13 mouse cellular contexts compared by ENCODE assay signal in genomic region chr5:21141626-21142025, GRCm38 (mm10). TPM values are rescaled to one million over a fixed set of nuclear protein-coding genes. Genes with fewer than 3 reads are reported as not detected.
DNase-seq lines count a peak whose midpoint lies in the region; ATAC-seq lines count a peak whose summit lies in the region.
"Had no signal": no experiment of that assay in that cellular context is flagged by ENCODE, and none has a peak within 500 bp of the region (broad histone marks: within the 10 kb centered on the region; RNA-seq: fewer than 3 reads in every experiment).

No protein-coding gene starts in this region.

- no peak overlapping the region for H3K4me3 ChIP-seq in heart, embryonic 13.5 days
- H3K4me3 ChIP-seq in midbrain, embryonic 11.5 days (ENCODE audit: low read depth, low read length) = no peak overlapping the region
- H3K4me3 ChIP-seq in midbrain, embryonic 16.5 days (ENCODE audit: low read depth, low read length) = no peak overlapping the region
- no peak overlapping the region for H3K4me3 ChIP-seq in liver, embryonic 13.5 days (replicated peaks)
- H3K4me3 ChIP-seq: embryonic facial prominence, embryonic 15.5 days; forebrain, embryonic 10.5 days had no signal

- H3K27me3 ChIP-seq in heart, embryonic 13.5 days (replicated peaks) = no peaks in the 10 kb centered on the region
- H3K27me3 ChIP-seq in midbrain, embryonic 11.5 days (ENCODE audit: control insufficient read depth, insufficient read depth, low read length) = no peaks in the 10 kb centered on the region
- H3K27me3 ChIP-seq in midbrain, embryonic 16.5 days (ENCODE audit: control insufficient read depth, insufficient read depth, low read depth, low read length) = no peaks in the 10 kb centered on the region
- no peaks in the 10 kb centered on the region for H3K27me3 ChIP-seq in liver, embryonic 13.5 days
- H3K27me3 ChIP-seq: embryonic facial prominence, embryonic 15.5 days had no signal

- no peaks in the 10 kb centered on the region for H3K9me3 ChIP-seq in heart, embryonic 13.5 days
- no peaks in the 10 kb centered on the region for H3K9me3 ChIP-seq in midbrain, embryonic 11.5 days (ENCODE audit: control insufficient read depth, low read length)
- no peaks in the 10 kb centered on the region for H3K9me3 ChIP-seq in midbrain, embryonic 16.5 days (replicated peaks; ENCODE audit: control insufficient read depth, low read length, poor library complexity, severe bottlenecking)
- no peaks in the 10 kb centered on the region for H3K9me3 ChIP-seq in liver, embryonic 13.5 days (replicated peaks)
- H3K9me3 ChIP-seq: embryonic facial prominence, embryonic 15.5 days; forebrain, embryonic 10.5 days had no signal

- no peak for ATAC-seq in heart, embryonic 13.5 days (ENCODE audit: extremely low read depth, insufficient number of reproducible peaks, low FRiP score, low TSS enrichment)
- ATAC-seq in midbrain, embryonic 11.5 days (ENCODE audit: low FRiP score) = no peak
- ATAC-seq in midbrain, embryonic 16.5 days = no peak
- peak; percentile 72 for ATAC-seq in liver, embryonic 13.5 days (ENCODE audit: low read depth)

- peak overlapping the region; percentile 30 for H3K4me2 ChIP-seq in heart, embryonic 13.5 days
- H3K4me2 ChIP-seq in midbrain, embryonic 11.5 days = no peak overlapping the region
- no peak overlapping the region for H3K4me2 ChIP-seq in midbrain, embryonic 16.5 days (ENCODE audit: low read length)
- H3K4me2 ChIP-seq in liver, embryonic 13.5 days = 0 out of 2 replicates have a peak overlapping the region, but pooled peaks have one; percentile 19
- H3K4me2 ChIP-seq: embryonic facial prominence, embryonic 15.5 days had no signal

- intact Hi-C loops in heart, postnatal 25 days (cut with DNase I) = loop anchor here (5.0 to 10.0 kb wide), 2 partner anchors 129 to 227 kb away; no protein-coding TSS in a partner anchor

- H3K36me3 ChIP-seq in heart, embryonic 13.5 days = no peaks in the 10 kb centered on the region
- H3K36me3 ChIP-seq in midbrain, embryonic 11.5 days (ENCODE audit: control insufficient read depth, insufficient read depth, low read length) = no peaks in the 10 kb centered on the region
- H3K36me3 ChIP-seq in midbrain, embryonic 16.5 days (ENCODE audit: control insufficient read depth, insufficient read depth, low read length) = no peaks in the 10 kb centered on the region
- H3K36me3 ChIP-seq in liver, embryonic 13.5 days = no peaks in the 10 kb centered on the region
- H3K36me3 ChIP-seq: embryonic facial prominence, embryonic 15.5 days; forebrain, embryonic 10.5 days had no signal

- 20% methylated on average over 5 of the region's 5 CpGs for WGBS in heart, embryonic 13.5 days
- WGBS in midbrain, embryonic 11.5 days = 54% methylated on average over 5 of the region's 5 CpGs
- 56% methylated on average over 5 of the region's 5 CpGs for WGBS in midbrain, embryonic 16.5 days
- WGBS in liver, embryonic 13.5 days (ENCODE audit: insufficient replicate concordance) = 34% methylated on average over 5 of the region's 5 CpGs

- DNase-seq in heart, postnatal 25 days (ENCODE audit: low spot score) = no peak
- DNase-seq in midbrain, embryonic 11.5 days (ENCODE audit: low spot score, missing footprints) = peak; percentile 68
- peak; percentile 24 for DNase-seq in liver, embryonic 13.5 days
- DNase-seq in thymus, postnatal 36 days = no peak
- no peak for DNase-seq in ovary, adult 18-20 months (ENCODE audit: low spot score)
- DNase-seq: cerebellum, adult 2 months; cerebellum, postnatal 36 days; kidney, adult 11 months had no signal

- peak overlapping the region; percentile 47; the same call in 1 of the 2 replicates for H3K9ac ChIP-seq in heart, embryonic 13.5 days
- no peak overlapping the region for H3K9ac ChIP-seq in midbrain, embryonic 11.5 days (ENCODE audit: low read length)
- H3K9ac ChIP-seq in midbrain, embryonic 16.5 days (ENCODE audit: low read depth, low read length) = no peak overlapping the region
- H3K9ac ChIP-seq in liver, embryonic 13.5 days = no peak overlapping the region
- H3K9ac ChIP-seq: embryonic facial prominence, embryonic 15.5 days had no signal

- peaks cover 36% of the 10 kb centered on the region for H3K4me1 ChIP-seq in heart, embryonic 13.5 days
- no peaks in the 10 kb centered on the region for H3K4me1 ChIP-seq in midbrain, embryonic 11.5 days (ENCODE audit: control insufficient read depth, insufficient read depth, low read length)
- H3K4me1 ChIP-seq in midbrain, embryonic 16.5 days (ENCODE audit: control insufficient read depth, insufficient read depth, low read length) = no peaks in the 10 kb centered on the region
- H3K4me1 ChIP-seq in liver, embryonic 13.5 days (replicated peaks) = peaks cover 11% of the 10 kb centered on the region

- peak overlapping the region; percentile 66 for H3K27ac ChIP-seq in heart, embryonic 13.5 days (replicated peaks)
- no peak overlapping the region for H3K27ac ChIP-seq in midbrain, embryonic 11.5 days (ENCODE audit: low read depth, low read length)
- H3K27ac ChIP-seq in midbrain, embryonic 16.5 days (ENCODE audit: low read length) = no peak overlapping the region
- H3K27ac ChIP-seq in liver, embryonic 13.5 days = peak overlapping the region; percentile 58
- H3K27ac ChIP-seq: embryonic facial prominence, embryonic 15.5 days; forebrain, embryonic 10.5 days; hindbrain, postnatal 0 days had no signal

RNA-seq across cellular contexts. Expression of gene Gsap, which starts 44.4 kb away (rescaled TPM):
- polyA plus RNA-seq in heart, embryonic 13.5 days (2015; fragmentation: Nextera tagmentation; extraction: Ambion mirVana) = 0.55 and 1.3 TPM in 2 replicates
- 1 to 10 TPM; 3.9 to 4.3 TPM for total RNA-seq in heart, postnatal 25 days (2021)
- polyA plus RNA-seq in midbrain, embryonic 11.5 days (2014; fragmentation: Nextera tagmentation; extraction: Ambion mirVana) = 2.4 TPM in 2 replicates
- 10.6 and 12.4 TPM in 2 replicates for polyA plus RNA-seq in midbrain, embryonic 16.5 days (2015; fragmentation: Nextera tagmentation; extraction: Ambion mirVana)
- polyA plus RNA-seq in liver, embryonic 13.5 days (2015; fragmentation: Nextera tagmentation; extraction: Ambion mirVana) = 1.8 and 2.2 TPM in 2 replicates

Comparison
In these comparisons a context has a peak if more than half of its experiments do, and no peak if none do; other contexts are left out.
1. H3K27ac ChIP-seq: peak in heart, embryonic 13.5 days (single experiment) and liver, embryonic 13.5 days (single experiment); none in midbrain, embryonic 11.5 days (single experiment) and midbrain, embryonic 16.5 days (single experiment).
2. H3K4me2 ChIP-seq: peak in heart, embryonic 13.5 days (single experiment) and liver, embryonic 13.5 days (single experiment); none in midbrain, embryonic 11.5 days (single experiment) and midbrain, embryonic 16.5 days (single experiment).
3. DNase-seq: peak in midbrain, embryonic 11.5 days (single experiment) and liver, embryonic 13.5 days (single experiment); none in heart, postnatal 25 days (single experiment), thymus, postnatal 36 days (0 of 2) and ovary, adult 18-20 months (single experiment).